ENCODE assay signal across 14 mouse cellular contexts in the genomic region with DNA sequence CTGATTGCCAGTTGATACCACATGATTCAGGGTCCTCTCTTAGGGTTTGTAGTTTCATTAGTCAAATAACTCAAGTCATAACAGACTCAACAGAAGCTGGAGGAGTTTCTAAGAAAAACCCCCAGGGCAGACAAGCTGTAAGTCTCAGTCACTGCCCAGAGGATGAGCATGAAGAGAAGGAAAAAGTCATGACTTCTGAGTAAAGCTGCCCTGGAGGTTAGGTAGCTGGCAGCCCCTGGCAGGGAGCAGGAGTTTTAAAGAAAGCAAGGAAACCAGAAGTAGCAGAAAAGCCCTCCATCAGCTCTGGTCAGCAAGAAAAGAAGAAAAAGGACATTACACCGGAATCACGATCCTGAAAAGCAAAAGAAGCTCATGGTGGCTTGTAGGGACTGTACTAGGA.
"Had no signal": no experiment of that assay in that cellular context is flagged by ENCODE, and none has a peak within 500 bp of the region (broad histone marks: within the 10 kb centered on the region; RNA-seq: fewer than 3 reads in every experiment).

No protein-coding gene starts in this region.

- H3K27me3 ChIP-seq: liver, embryonic 13.5 days; liver, embryonic 15.5 days; lung, embryonic 15.5 days; megakaryocyte, embryonic 14.5 days; midbrain, embryonic 12.5 days; neural tube, embryonic 12.5 days had no signal

- H3K4me3 ChIP-seq: liver, embryonic 13.5 days; liver, embryonic 15.5 days; lung, embryonic 15.5 days; megakaryocyte, embryonic 14.5 days; midbrain, embryonic 12.5 days; neural tube, embryonic 12.5 days had no signal

- ATAC-seq: liver, postnatal 0 days had no signal

- DNase-seq: liver, embryonic 13.5 days; liver, postnatal 0 days; lung, adult 2 months; right cerebral cortex, postnatal 14 days; thymus, adult 18-20 months; thymus, postnatal 14 days; thymus, postnatal 36 days had no signal

- H3K9me3 ChIP-seq: liver, embryonic 13.5 days; liver, embryonic 15.5 days; lung, embryonic 15.5 days; midbrain, embryonic 12.5 days; neural tube, embryonic 12.5 days had no signal

- H3K36me3 ChIP-seq: liver, embryonic 13.5 days; liver, embryonic 15.5 days; lung, embryonic 15.5 days; midbrain, embryonic 12.5 days; neural tube, embryonic 12.5 days had no signal

- H3K27ac ChIP-seq: liver, embryonic 13.5 days; liver, embryonic 15.5 days; lung, embryonic 15.5 days; macrophage; midbrain, embryonic 12.5 days; neural tube, embryonic 12.5 days had no signal

- H3K9ac ChIP-seq: liver, embryonic 13.5 days; liver, embryonic 15.5 days; liver, postnatal 0 days; lung, embryonic 15.5 days; midbrain, embryonic 12.5 days; neural tube, embryonic 12.5 days had no signal

- H3K4me2 ChIP-seq: liver, embryonic 11.5 days; liver, embryonic 13.5 days; liver, embryonic 15.5 days; lung, embryonic 15.5 days; midbrain, embryonic 12.5 days; neural tube, embryonic 12.5 days had no signal

- H3K4me1 ChIP-seq: megakaryocyte, embryonic 14.5 days; neural tube, embryonic 12.5 days had no signal
